Mouse (Mus musculus) thymus, adult 2 months (tissue): ENCODE data around the gene Mnat1. TPM values are rescaled to one million over a fixed set of nuclear protein-coding genes. Genes with fewer than 3 reads are reported as not detected.

Experiments
- DNase-seq: peaks from one replicate; pipeline ENCODE4 v3.0.0; 2021
- H3K27ac ChIP-seq: fragments of 200-500 bp; 2 replicates; pipeline ENCODE4 v1.5.1; 2012; ENCODE audit warnings: low read length, control low read depth; ENCODE audit not compliant: control insufficient read depth, insufficient read depth
- H3K27me3 ChIP-seq: fragments of 200-500 bp; 2 replicates; pipeline ENCODE4 v1.6.1; 2012; ENCODE audit warnings: mild to moderate bottlenecking, low read length, moderate library complexity, mixed read lengths; ENCODE audit not compliant: control insufficient read depth, insufficient read depth
- H3K36me3 ChIP-seq: fragments of 200-500 bp; 2 replicates; pipeline ENCODE4 v1.6.1; 2012; ENCODE audit warnings: mild to moderate bottlenecking, low read length, moderate library complexity; ENCODE audit not compliant: control insufficient read depth, insufficient read depth
- H3K4me1 ChIP-seq: fragments of 200-500 bp; replicated peaks from 2 replicates; pipeline ENCODE4 v1.6.1; 2012; ENCODE audit warnings: low read length; ENCODE audit not compliant: control insufficient read depth, insufficient read depth
- H3K4me3 ChIP-seq: fragments of 200-500 bp; 2 replicates; pipeline ENCODE4 v1.5.1; 2012; ENCODE audit warnings: mild to moderate bottlenecking, low read length, control low read depth, moderate library complexity; ENCODE audit not compliant: control insufficient read depth, insufficient read depth
- CTCF ChIP-seq: fragments of 200-500 bp; IDR thresholded peaks from 2 replicates; pipeline ENCODE4 v1.5.1; 2012; ENCODE audit warnings: mild to moderate bottlenecking, control low read depth, low read length, moderate library complexity, borderline replicate concordance; ENCODE audit not compliant: control insufficient read depth, poor library complexity, insufficient read depth; ENCODE audit errors: extremely low read depth
- POLR2A ChIP-seq: fragments of 200-500 bp; IDR thresholded peaks from 2 replicates; pipeline ENCODE4 v1.6.1; 2012; ENCODE audit warnings: mild to moderate bottlenecking, low read length, control low read depth, moderate library complexity; ENCODE audit not compliant: control insufficient read depth, poor library complexity, insufficient read depth; ENCODE audit errors: extremely low read depth
- WGBS: fragments of 180-500 bp; shearing (Covaris S2); methylation state at CpG from one replicate; pipeline ENCODE4 v1.1.7; 2018; 5-methylcytosine and 5-hydroxymethylcytosine counted together
- polyA plus RNA-seq: library from polyadenylated mRNA; depleted of rRNA; stranded (reverse); fragments of >200 nt; gene quantifications from 2 replicates; pipeline ENCODE4 v1.2.3, GENCODE M21; 2012; rRNA removed

Gene Mnat1
- polyA plus RNA-seq, 1 experiment = 8.7 TPM

- Histone ChIP-seq H3K27me3 (no peaks in the 10 kb centered on the region), H3K4me3 (no peak overlapping the region), H3K4me1 (no peaks in the 10 kb centered on the region), H3K36me3 (no peaks in the 10 kb centered on the region), H3K27ac (no peak overlapping the region)
- no peak for TF ChIP-seq POLR2A
- TF ChIP-seq CTCF = no peak
- 82% methylated on average over 7 of the region's 7 CpGs for WGBS
- no peak for DNase-seq
Measured at GRCm38 (mm10) chr12:73317706-73318686, 194.5 kb downstream of the Mnat1 start.

Other genes with a start within 250 kb of the Mnat1 start
- gene Six6, start 183.8 kb upstream of the Mnat1 start, polyA plus RNA-seq = not detected in 2 replicates
- gene 4930447C04Rik, start 182.9 kb upstream of the Mnat1 start, polyA plus RNA-seq = not detected in 2 replicates
- 11.9 and 13.9 TPM in 2 replicates for gene Six1, start 69.8 kb upstream of the Mnat1 start, polyA plus RNA-seq
- gene Six4, start 10.3 kb upstream of the Mnat1 start, polyA plus RNA-seq = 1.1 and 1.4 TPM in 2 replicates
- 5.7 and 6.5 TPM in 2 replicates for gene Trmt5, start 163.0 kb downstream of the Mnat1 start, polyA plus RNA-seq
- gene Slc38a6, start 163.1 kb downstream of the Mnat1 start, polyA plus RNA-seq = 32.7 and 38.1 TPM in 2 replicates